Mouse (Mus musculus) heart, postnatal 14 days (tissue): Measurements from ENCODE around the gene Lurap1. TPM values are rescaled to one million over a fixed set of nuclear protein-coding genes. Genes with fewer than 3 reads are reported as not detected.
A peak's percentile ranks its signal among the peaks of the same experiment; 100 is the strongest.

Experiments used
- DNase-seq, 2 experiments: peaks; one replicate each; pipeline ENCODE4 v3.0.0; 2021 to 2022
- intact Hi-C: fragments of 180-260 bp; cut with DNase I; formaldehyde crosslinking; loops from one replicate; pipeline ENCODE4 v1.15.1; 2025
- total RNA-seq, 2 experiments: library from RNA; stranded (reverse); gene quantifications; 2 replicates each; pipeline ENCODE4 v1.2.3; 2021

Gene Lurap1
- total RNA-seq, 2 experiments from 2014 or later, result 3.7 to 5.5 TPM

- intact Hi-C loops, result loop anchor here (10.0 kb wide), 1 partner anchor 280 kb away; no protein-coding TSS in a partner anchor
- no peak for DNase-seq
Measured at GRCm38 (mm10) chr4:116164759-116165554, 13.8 kb upstream of the Lurap1 start.

- intact Hi-C loops, result loop anchor here (10.0 kb wide), 1 partner anchor 283 kb away; no protein-coding TSS in a partner anchor
- DNase-seq, result no peak
Measured at GRCm38 (mm10) chr4:116162142-116162541, 11.0 kb upstream of the Lurap1 start.

GRCm38 (mm10) chr4:116160769-116161168 is 9.6 kb upstream of the Lurap1 start:
- no peak for DNase-seq
- intact Hi-C loops, result loop anchor here (10.0 kb wide), 1 partner anchor 284 kb away; no protein-coding TSS in a partner anchor

- DNase-seq, result no peak
- intact Hi-C loops, result loop anchor here (10.0 kb wide), 1 partner anchor 285 kb away; no protein-coding TSS in a partner anchor
Measured at GRCm38 (mm10) chr4:116159912-116160311, 8.8 kb upstream of the Lurap1 start.

- intact Hi-C loops, result no loop called here
Measured at GRCm38 (mm10) chr4:116157882-116158281, 6.7 kb upstream of the Lurap1 start.

GRCm38 (mm10) chr4:116152702-116153101 is 1.6 kb upstream of the Lurap1 start:
- intact Hi-C loops, result no loop called here
- no peak for DNase-seq

More at GRCm38 (mm10) chr4:116157882-116158281, 6.7 kb upstream of the Lurap1 start:
- no peak for DNase-seq

GRCm38 (mm10) chr4:116150862-116151221 is 296 bp downstream of the Lurap1 start:
- DNase-seq, result no peak
- intact Hi-C loops, result no loop called here

- intact Hi-C loops, result no loop called here
- peak; percentile 79 to 87 for DNase-seq
Measured at GRCm38 (mm10) chr4:116150156-116150861, 829 bp downstream of the Lurap1 start.

- intact Hi-C loops, result no loop called here
- DNase-seq, result no peak
Measured at GRCm38 (mm10) chr4:116149812-116150155, 1.4 kb downstream of the Lurap1 start.

GRCm38 (mm10) chr4:116143891-116144717 is 7.0 kb downstream of the Lurap1 start:
- peak; percentile 77 to 79 for DNase-seq
- intact Hi-C loops, result no loop called here

GRCm38 (mm10) chr4:116143317-116143811 is 7.8 kb downstream of the Lurap1 start:
- DNase-seq, result peak; percentile 18 to 23
- intact Hi-C loops, result no loop called here

- no peak for DNase-seq
Measured at GRCm38 (mm10) chr4:116142269-116142668, 8.9 kb downstream of the Lurap1 start.

GRCm38 (mm10) chr4:116141736-116142135 is 9.4 kb downstream of the Lurap1 start:
- intact Hi-C loops, result no loop called here
- DNase-seq, result no peak

More at GRCm38 (mm10) chr4:116142269-116142668, 8.9 kb downstream of the Lurap1 start:
- intact Hi-C loops, result no loop called here

GRCm38 (mm10) chr4:116140801-116141574 is 10.2 kb downstream of the Lurap1 start:
- intact Hi-C loops, result no loop called here
- DNase-seq, result no peak

- peak in 1 of 2 experiments; percentile 17 for DNase-seq
- intact Hi-C loops, result no loop called here
Measured at GRCm38 (mm10) chr4:116137421-116137996, 13.6 kb downstream of the Lurap1 start.

GRCm38 (mm10) chr4:116134990-116135389 is 16.1 kb downstream of the Lurap1 start:
- DNase-seq, result peak in 1 of 2 experiments; percentile 15

GRCm38 (mm10) chr4:116133126-116133525 is 18.0 kb downstream of the Lurap1 start:
- intact Hi-C loops, result no loop called here
- no peak for DNase-seq

More at GRCm38 (mm10) chr4:116134990-116135389, 16.1 kb downstream of the Lurap1 start:
- intact Hi-C loops, result no loop called here

GRCm38 (mm10) chr4:116127956-116128355 is 23.2 kb downstream of the Lurap1 start:
- DNase-seq, result no peak
- intact Hi-C loops, result no loop called here

GRCm38 (mm10) chr4:116125803-116126386 is 25.2 kb downstream of the Lurap1 start:
- no peak for DNase-seq
- intact Hi-C loops, result no loop called here
